Mouse (Mus musculus) cerebellum, adult 2 months (tissue): ENCODE results near the gene H2afy. TPM values are rescaled to one million over a fixed set of nuclear protein-coding genes. Genes with fewer than 3 reads are reported as not detected.

Source experiments
- DNase-seq, 2 experiments: peaks; one replicate each; pipeline ENCODE4 v3.0.0; 2021
- H3K27ac ChIP-seq: fragments of 200-500 bp; 2 replicates; pipeline ENCODE4 v1.5.1; 2012; ENCODE audit warnings: low read length, control low read depth, inconsistent platforms; ENCODE audit not compliant: insufficient read depth
- H3K27me3 ChIP-seq: fragments of 200-500 bp; 2 replicates; pipeline ENCODE4 v1.6.1; 2012; ENCODE audit warnings: inconsistent platforms, mild to moderate bottlenecking, low read length, moderate library complexity; ENCODE audit not compliant: control insufficient read depth, insufficient read depth
- H3K4me1 ChIP-seq: fragments of 200-500 bp; 2 replicates; pipeline ENCODE4 v1.6.1; 2011; ENCODE audit warnings: low read length; ENCODE audit not compliant: control insufficient read depth, insufficient read depth
- H3K4me3 ChIP-seq: fragments of 200-500 bp; replicated peaks from 2 replicates; pipeline ENCODE3; 2011; ENCODE audit warnings: mild to moderate bottlenecking, low read depth, low read length, control low read depth; ENCODE audit not compliant: insufficient read depth
- CTCF ChIP-seq: fragments of 200-500 bp; IDR thresholded peaks from 2 replicates; pipeline ENCODE4 v1.5.1; 2011; ENCODE audit warnings: low read depth, mild to moderate bottlenecking, control low read depth, low read length, moderate library complexity, borderline replicate concordance; ENCODE audit not compliant: insufficient read depth
- POLR2A ChIP-seq: fragments of 200-500 bp; IDR thresholded peaks from 2 replicates; pipeline ENCODE4 v1.6.1; 2011; ENCODE audit warnings: low read length, control low read depth, borderline replicate concordance; ENCODE audit not compliant: insufficient read depth
- WGBS: fragments of 180-500 bp; shearing (Covaris S2); methylation state at CpG from one replicate; pipeline ENCODE4 v1.1.7; 2018; 5-methylcytosine and 5-hydroxymethylcytosine counted together
- polyA plus RNA-seq: library from polyadenylated mRNA; depleted of rRNA; stranded (reverse); fragments of >200 nt; gene quantifications from 2 replicates; pipeline ENCODE4 v1.2.3, GENCODE M21; 2012

H2afy gene
- polyA plus RNA-seq, 1 experiment = 152 TPM

GRCm38 (mm10) chr13:56112980-56113379, 23.2 kb downstream of the H2afy start:
- DNase-seq = peak in 1 of 2 experiments; percentile 68
- H3K4me1 ChIP-seq = peaks cover 43% of the 10 kb centered on the region
- no peaks in the 10 kb centered on the region for H3K27me3 ChIP-seq
- no peak overlapping the region for H3K27ac ChIP-seq
- WGBS = 4% methylated on average over 13 of the region's 13 CpGs
- no peak overlapping the region for H3K4me3 ChIP-seq
- TF ChIP-seq POLR2A = no peak
- no peak for TF ChIP-seq CTCF

DNA sequence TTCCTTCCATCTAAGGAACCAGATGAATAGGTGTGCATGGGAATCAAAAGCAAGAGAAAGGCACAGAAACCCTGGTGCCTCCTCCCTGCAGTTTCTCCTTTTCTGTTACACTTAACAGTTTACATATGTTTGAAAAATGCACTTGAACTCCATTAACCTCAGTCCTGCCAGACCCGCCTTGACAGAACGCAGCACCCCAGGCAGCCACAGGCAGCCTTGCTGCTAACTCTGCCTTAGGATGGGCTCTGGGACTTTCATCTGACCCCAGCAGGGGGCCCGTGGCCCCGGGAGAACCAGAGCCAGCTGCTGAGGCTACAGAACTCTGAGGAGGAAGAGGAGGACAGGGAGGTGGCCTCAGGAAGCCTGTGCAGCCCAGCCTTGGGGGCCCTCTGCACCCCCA, 23.7 kb downstream of the H2afy start:
- H3K27me3 ChIP-seq = no peaks in the 10 kb centered on the region
- 17% methylated on average over 4 of the region's 4 CpGs for WGBS
- no peak overlapping the region for H3K4me3 ChIP-seq
- no peak overlapping the region for H3K27ac ChIP-seq
- TF ChIP-seq POLR2A (no peak), CTCF (no peak)
- no peak for DNase-seq
- H3K4me1 ChIP-seq = peaks cover 38% of the 10 kb centered on the region

- Histone ChIP-seq H3K27ac (no peak overlapping the region), H3K4me3 (no peak overlapping the region), H3K4me1 (peaks cover 38% of the 10 kb centered on the region), H3K27me3 (no peaks in the 10 kb centered on the region)
- peak; percentile 39 to 43 for DNase-seq
- 61% methylated on average over 6 of the region's 6 CpGs for WGBS
- TF ChIP-seq POLR2A = no peak
- TF ChIP-seq CTCF = no peak
Measured at GRCm38 (mm10) chr13:56111601-56112000, 24.6 kb downstream of the H2afy start.

GRCm38 (mm10) chr13:56110694-56111531, 25.2 kb downstream of the H2afy start:
- peaks cover 38% of the 10 kb centered on the region for H3K4me1 ChIP-seq
- 75% methylated on average over 19 of the region's 19 CpGs for WGBS

DNA sequence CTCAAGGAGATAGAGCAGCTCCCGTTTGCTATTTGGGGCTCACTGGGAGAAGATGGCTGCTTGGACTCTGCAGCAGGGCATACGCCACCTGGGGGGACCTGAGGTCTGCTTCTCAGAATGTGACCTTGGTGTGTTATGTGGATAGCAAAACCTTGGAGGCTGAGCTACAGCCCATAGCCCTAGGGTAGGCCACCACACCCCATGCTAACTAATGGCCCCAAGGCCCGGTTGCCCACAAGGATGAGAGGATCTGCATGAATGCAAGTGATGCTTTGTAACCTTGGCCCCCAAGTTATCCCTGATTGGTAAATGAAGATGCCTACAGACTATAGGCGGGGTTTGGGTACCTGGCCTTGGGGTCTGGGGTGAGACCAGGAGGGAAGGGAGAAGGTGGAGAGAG, 26.5 kb downstream of the H2afy start:
- no peak for DNase-seq
- TF ChIP-seq CTCF (no peak), POLR2A (no peak)
- Histone ChIP-seq H3K4me3 (no peak overlapping the region), H3K4me1 (peaks cover 41% of the 10 kb centered on the region), H3K27ac (no peak overlapping the region), H3K27me3 (no peaks in the 10 kb centered on the region)
- 86% methylated on average over 4 of the region's 4 CpGs for WGBS

More at GRCm38 (mm10) chr13:56110694-56111531, 25.2 kb downstream of the H2afy start:
- TF ChIP-seq POLR2A (no peak), CTCF (no peak)
- no peak overlapping the region for H3K27ac ChIP-seq
- no peak overlapping the region for H3K4me3 ChIP-seq
- DNase-seq = no peak
- H3K27me3 ChIP-seq = no peaks in the 10 kb centered on the region

DNA sequence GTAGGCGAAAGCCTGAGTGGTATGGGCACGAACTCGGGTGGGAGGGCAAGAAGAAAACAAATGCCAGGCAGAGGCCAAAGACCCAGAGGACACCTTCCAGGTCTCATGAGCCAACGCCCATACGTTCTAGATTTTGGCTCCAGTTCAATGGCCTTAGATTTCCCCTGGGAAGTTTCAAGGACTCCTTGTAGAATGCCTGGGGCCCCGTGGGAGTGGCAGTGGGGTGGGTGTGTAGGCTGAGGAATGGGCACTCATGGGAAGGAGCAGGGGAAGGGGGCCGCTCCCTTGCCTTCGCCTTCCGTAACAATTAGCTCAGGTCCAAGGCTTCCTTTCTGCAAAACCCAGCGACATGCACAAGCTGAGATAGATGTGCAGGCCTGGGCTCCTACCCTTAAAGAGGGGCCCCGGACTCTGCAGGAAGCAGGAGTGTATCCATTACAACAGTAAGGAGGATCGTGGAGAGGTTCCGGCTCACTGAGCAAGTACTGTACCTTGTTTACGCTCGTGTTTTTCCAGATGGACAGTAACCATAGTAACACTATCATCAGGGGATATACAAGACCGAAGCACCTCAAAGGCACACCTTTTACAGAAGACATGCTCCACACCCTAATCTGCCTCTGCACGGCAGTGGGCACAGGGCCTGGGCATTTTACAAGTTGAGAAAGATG, 27.2 kb downstream of the H2afy start:
- no peak for DNase-seq
- no peak overlapping the region for H3K4me3 ChIP-seq
- no peak for TF ChIP-seq POLR2A
- no peak for TF ChIP-seq CTCF
- no peak overlapping the region for H3K27ac ChIP-seq
- 54% methylated on average over 17 of the region's 17 CpGs for WGBS
- no peaks in the 10 kb centered on the region for H3K27me3 ChIP-seq
- peaks cover 48% of the 10 kb centered on the region for H3K4me1 ChIP-seq

GRCm38 (mm10) chr13:56104971-56105391, 31.2 kb downstream of the H2afy start:
- no peak overlapping the region for H3K4me3 ChIP-seq
- no peak for TF ChIP-seq POLR2A
- TF ChIP-seq CTCF = no peak
- no peak for DNase-seq
- H3K27me3 ChIP-seq = no peaks in the 10 kb centered on the region
- H3K4me1 ChIP-seq = peaks cover 29% of the 10 kb centered on the region
- H3K27ac ChIP-seq = no peak overlapping the region
- WGBS = 49% methylated on average over 6 of the region's 6 CpGs
